Mouse (Mus musculus): ENCODE measurements around the gene Ifi213.
"Not testable (repeated sequence)": the region's sequence is repeated elsewhere in the genome, so short reads cannot be mapped to it uniquely, and the experiment has no call there.

DNA sequence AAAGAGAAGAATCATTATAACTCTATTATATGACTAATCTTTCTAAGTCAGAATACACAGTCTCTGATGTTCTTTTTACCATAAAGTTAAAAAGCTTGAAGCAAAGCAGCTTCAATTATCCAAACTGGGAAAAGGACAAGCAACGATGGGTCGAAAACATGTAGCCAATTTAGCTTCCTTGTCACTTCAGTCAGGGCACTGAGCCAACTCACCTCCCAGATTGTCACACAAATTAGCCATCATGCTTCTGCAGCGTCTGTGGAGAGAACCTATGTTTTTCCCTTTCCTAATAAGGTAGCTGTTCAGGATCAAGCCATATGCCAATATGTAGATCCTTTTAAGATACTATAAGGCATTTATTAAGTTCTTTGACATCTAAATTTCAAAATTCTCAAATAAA lies 11.2 kb upstream of the Ifi213 start:
- not testable (repeated sequence) for TF ChIP-seq CTCF (IDR thresholded peaks at IDR 0.05; ENCODE audit: control insufficient read depth, insufficient read depth, low read length); POLR2A (IDR thresholded peaks at IDR 0.05; ENCODE audit: borderline replicate concordance, control insufficient read depth, low read depth, low read length)
